Mouse (Mus musculus) embryonic facial prominence, embryonic 10.5 days (tissue): Measurements from ENCODE around the gene Edf1. TPM values are rescaled to one million over a fixed set of nuclear protein-coding genes. Genes with fewer than 3 reads are reported as not detected.

Experiments
- DNase-seq: peaks from one replicate; pipeline ENCODE4 v3.0.0-alpha.2; 2017; ENCODE audit warnings: low spot score
- H3K27ac ChIP-seq: fragments of 300-500 bp; sonication (generic); replicated peaks from 2 replicates; pipeline ENCODE4 v1.5.1; 2016; ENCODE audit warnings: mild to moderate bottlenecking
- H3K27me3 ChIP-seq: fragments of 300-500 bp; sonication (generic); replicated peaks from 2 replicates; pipeline ENCODE4 v1.6.1; 2016; ENCODE audit warnings: low read depth, mild to moderate bottlenecking; ENCODE audit not compliant: poor library complexity, severe bottlenecking
- H3K36me3 ChIP-seq: fragments of 300-500 bp; sonication (generic); replicated peaks from 2 replicates; pipeline ENCODE4 v1.6.1; 2016; ENCODE audit warnings: mild to moderate bottlenecking, moderate library complexity
- H3K4me1 ChIP-seq: fragments of 300-500 bp; sonication (generic); 2 replicates; pipeline ENCODE4 v1.6.1; 2016
- H3K4me3 ChIP-seq: fragments of 300-500 bp; sonication (generic); 2 replicates; pipeline ENCODE4 v1.5.1; 2016; ENCODE audit warnings: mild to moderate bottlenecking, moderate library complexity
- H3K9me3 ChIP-seq: fragments of 300-500 bp; sonication (generic); 2 replicates; pipeline ENCODE4 v1.6.1; 2016; ENCODE audit warnings: mild to moderate bottlenecking
- WGBS: fragments of 180-500 bp; shearing (Covaris S2); methylation state at CpG from one replicate; pipeline ENCODE4 v1.1.7; 2016; 5-methylcytosine and 5-hydroxymethylcytosine counted together
- polyA plus RNA-seq: library from polyadenylated mRNA; unstranded; fragments of >200 nt; fragmentation: Nextera tagmentation; extraction: Ambion mirVana; gene quantifications from 2 replicates; pipeline ENCODE4 v1.2.1, GENCODE M21; 2016

Gene Edf1
- polyA plus RNA-seq, 1 experiment from 2014 or later, result 316 TPM

DNA sequence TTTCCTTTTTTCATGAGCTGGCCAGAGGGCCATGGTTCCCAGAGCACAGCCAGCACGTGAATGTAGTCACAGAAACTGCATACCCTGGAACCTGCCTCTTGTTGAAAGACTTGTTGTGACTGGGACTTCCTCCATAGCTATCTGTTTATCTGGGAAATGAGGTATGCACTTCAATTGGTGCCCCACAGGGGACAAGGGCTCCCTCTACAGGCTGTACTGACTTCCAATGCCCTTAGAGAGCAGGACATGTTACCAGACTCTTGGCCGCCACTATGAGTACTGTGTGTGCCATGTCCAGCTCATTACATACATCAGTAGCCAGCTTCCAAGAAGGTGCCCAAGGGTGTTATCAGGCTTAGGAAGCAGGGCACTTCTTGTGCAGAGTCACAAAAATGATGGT, 34.2 kb downstream of the Edf1 start:
- 84% methylated on average over 2 of the region's 2 CpGs for WGBS
- peaks cover 99% of the 10 kb centered on the region for H3K36me3 ChIP-seq
- H3K4me3 ChIP-seq, result no peak overlapping the region
- no peak overlapping the region for H3K27ac ChIP-seq
- H3K27me3 ChIP-seq, result no peaks in the 10 kb centered on the region
- no peaks in the 10 kb centered on the region for H3K9me3 ChIP-seq
- DNase-seq, result no peak
- H3K4me1 ChIP-seq, result no peaks in the 10 kb centered on the region

DNA sequence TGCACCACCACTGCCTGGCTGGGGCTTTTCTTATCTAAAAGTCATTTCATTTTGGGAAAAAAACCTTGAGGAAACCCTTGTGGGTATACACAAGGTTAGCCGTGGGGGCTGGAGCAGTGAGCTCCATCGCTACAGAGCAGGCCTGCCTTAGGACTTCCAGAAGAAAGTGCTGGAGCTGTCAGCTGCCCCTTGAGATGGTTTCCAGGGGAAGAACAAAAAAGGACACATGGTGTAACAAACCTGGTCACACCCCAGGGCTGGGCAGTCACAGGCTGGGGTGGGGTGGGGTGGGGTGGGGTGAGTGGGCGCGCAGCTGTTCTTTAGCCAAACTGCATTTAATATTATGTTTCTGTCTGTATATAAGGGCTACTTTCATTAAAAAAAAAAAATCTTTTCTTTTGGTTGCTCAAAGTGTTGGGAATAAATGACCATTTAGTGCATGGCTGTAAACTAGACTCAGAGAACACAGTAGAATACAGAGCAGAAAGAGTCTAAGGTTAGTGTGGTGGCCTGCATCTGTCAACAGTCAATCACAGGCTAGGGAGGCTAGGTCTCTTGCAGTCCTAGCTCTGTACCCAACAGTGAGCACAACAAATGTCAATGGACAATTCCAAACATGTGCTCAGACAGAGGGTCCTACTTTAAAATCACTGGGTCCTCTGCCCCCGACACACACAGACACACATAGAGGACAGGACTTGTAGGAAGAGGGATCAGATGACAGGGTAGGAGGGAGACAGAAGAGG, 39.3 kb downstream of the Edf1 start:
- no peaks in the 10 kb centered on the region for H3K9me3 ChIP-seq
- no peak overlapping the region for H3K4me3 ChIP-seq
- H3K27me3 ChIP-seq, result no peaks in the 10 kb centered on the region
- H3K4me1 ChIP-seq, result no peaks in the 10 kb centered on the region
- H3K27ac ChIP-seq, result no peak overlapping the region
- no peak for DNase-seq
- H3K36me3 ChIP-seq, result peaks cover 99% of the 10 kb centered on the region
- 94% methylated on average over 5 of the region's 5 CpGs for WGBS

DNA sequence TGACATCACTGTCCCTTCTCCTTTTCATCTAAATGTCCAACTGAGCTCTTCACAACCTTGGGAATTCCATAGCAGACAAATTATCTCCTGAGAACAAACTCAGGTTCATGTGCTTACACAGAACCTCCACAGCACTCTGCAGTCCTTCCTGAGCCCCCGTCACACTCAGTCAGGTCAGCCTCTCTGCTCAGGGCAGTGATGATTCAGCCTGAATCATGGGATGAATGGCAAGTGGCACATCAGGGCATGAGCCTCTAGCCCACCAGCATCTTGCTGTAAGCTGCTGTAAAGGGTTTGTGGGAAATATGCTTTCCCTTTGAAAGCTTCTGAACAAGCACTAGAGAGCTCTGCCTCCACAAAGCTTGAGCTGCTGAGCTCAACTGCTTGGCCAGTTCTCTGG, 41.1 kb downstream of the Edf1 start:
- Histone ChIP-seq H3K36me3 (peaks cover 99% of the 10 kb centered on the region), H3K27me3 (no peaks in the 10 kb centered on the region), H3K4me1 (no peaks in the 10 kb centered on the region), H3K4me3 (no peak overlapping the region), H3K27ac (no peak overlapping the region), H3K9me3 (no peaks in the 10 kb centered on the region)
- WGBS, result 88% methylated on average over 1 of the region's 1 CpGs
- no peak for DNase-seq

DNA sequence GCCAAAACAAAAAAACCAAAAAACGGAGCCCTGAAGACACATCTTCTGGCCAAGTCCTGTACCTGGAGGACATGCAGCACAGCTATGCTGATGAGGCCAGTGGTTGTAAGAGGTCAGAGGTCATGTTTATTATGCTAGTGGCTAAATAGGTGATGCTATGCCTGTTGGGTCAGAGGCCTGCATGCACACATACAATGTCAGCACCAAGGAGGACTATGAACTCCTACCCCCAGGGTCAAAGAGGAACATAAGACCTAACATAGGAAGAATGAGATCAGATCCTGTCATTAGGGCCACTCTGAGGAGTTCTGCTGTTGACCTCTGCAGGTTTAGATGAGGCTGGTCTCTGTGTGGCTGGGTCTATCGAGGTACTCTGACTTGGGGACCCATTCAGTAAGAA, 42.4 kb downstream of the Edf1 start:
- Histone ChIP-seq H3K4me3 (no peak overlapping the region), H3K27me3 (no peaks in the 10 kb centered on the region), H3K4me1 (no peaks in the 10 kb centered on the region), H3K36me3 (peaks cover 96% of the 10 kb centered on the region), H3K27ac (no peak overlapping the region), H3K9me3 (no peaks in the 10 kb centered on the region)
- no peak for DNase-seq
- WGBS, result 87% methylated on average over 2 of the region's 2 CpGs

DNA sequence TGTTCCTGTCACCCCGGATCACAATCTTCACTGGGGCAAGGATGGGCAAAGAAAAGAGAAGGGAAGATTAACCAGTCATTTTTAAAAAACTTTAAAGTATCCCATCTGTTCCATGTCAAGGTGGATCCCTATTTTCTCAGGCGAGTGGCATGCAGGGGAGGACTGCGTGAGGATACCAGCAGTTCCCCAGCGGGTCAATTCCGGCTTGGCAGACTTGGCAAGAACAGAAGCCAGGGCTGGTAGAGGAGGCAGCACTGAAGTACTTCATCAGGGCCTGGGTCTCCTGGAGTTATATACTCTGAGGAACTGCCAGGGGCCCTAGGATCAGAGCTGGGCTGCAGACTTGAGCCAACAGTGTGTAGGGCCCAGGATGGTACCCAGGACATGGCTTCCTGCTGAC, 44.9 kb downstream of the Edf1 start:
- no peak for DNase-seq

DNA sequence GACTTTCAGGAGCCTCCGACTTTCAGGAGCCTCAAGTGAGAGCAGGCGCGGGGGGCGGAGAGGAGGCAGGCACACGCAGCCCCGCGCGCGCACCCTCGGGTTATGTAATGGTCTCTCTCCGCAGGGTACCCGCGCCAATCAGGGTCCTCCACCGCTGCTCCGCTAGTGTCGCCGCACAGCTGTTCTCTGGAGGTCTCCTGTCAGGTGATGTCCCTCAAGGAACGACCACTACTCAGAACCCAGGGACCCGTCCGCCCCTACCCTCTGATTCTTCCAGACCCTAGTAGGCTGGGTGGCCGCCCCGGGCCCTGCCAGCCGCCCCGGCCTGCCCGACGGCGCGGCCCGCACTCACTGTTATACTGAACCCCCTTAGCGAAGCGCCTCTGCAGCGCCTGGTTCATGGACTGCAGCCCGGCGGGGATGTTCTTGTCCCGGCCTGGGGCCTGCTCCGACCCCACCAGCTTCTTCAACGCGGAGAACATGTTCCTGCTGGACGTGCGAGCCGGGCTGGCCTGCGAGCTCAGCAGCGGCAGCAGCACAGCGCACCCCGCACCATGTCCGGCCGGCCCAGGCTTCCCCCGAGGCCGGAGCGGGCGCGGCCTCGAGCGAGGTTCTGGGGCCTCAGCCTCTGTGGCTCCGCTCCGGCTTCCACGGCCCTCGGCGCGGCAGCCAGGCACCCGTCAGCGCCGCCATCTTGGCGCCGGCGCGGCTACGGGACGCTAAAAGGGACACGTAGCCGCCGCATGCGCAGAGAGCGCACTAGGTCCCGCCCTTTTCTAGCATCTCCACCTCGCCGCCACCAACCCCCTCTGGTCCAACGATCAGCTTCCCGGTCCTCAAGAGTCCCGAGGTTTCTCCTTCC, 50.3 kb downstream of the Edf1 start, which contains the start of gene Rabl6:
TSS of gene Rabl6 (minus strand) at position 761 of the 862 bp plus-strand sequence.
- Histone ChIP-seq H3K4me3 (peak within 1 kb of the TSS; percentile 94), H3K9me3 (no peaks in the 10 kb centered on the region), H3K4me1 (peaks cover 17% of the 10 kb centered on the region), H3K36me3 (peaks cover 21% of the 10 kb centered on the region), H3K27me3 (peaks cover 40% of the 10 kb centered on the region), H3K27ac (peak within 1 kb of the TSS; percentile 96)
- under 1% methylated on average over 80 of the region's 80 CpGs for WGBS
- peak; percentile 90 for DNase-seq

More for the DNA sequence above, 44.9 kb downstream of the Edf1 start:
- Histone ChIP-seq H3K4me1 (peaks cover 12% of the 10 kb centered on the region), H3K27me3 (no peaks in the 10 kb centered on the region), H3K4me3 (no peak overlapping the region), H3K9me3 (no peaks in the 10 kb centered on the region), H3K27ac (no peak overlapping the region), H3K36me3 (peaks cover 76% of the 10 kb centered on the region)
- 92% methylated on average over 5 of the region's 5 CpGs for whole genome bisulfite sequencing

DNA sequence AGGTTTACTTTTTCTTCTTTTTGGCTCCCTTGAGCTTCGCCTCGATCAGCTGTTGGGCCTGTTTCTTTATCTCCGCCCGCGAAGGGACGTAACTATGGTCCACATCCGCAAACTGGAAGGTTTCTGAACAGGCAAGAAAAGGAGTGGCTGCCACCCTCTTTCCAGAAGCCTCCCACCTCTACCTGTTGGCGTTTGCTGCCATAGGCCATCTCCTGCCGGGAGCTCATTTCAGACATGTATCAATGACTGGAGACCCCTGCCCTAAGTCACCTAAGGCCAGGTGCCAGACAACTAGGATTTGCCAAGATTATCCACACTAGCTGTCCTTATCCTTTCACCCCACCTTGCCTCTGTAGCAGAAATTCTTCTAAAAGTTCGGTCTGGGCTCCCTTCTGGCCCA, 51.0 kb downstream of the Edf1 start:
- H3K4me1 ChIP-seq, result peaks cover 17% of the 10 kb centered on the region
- 70% methylated on average over 10 of the region's 10 CpGs for WGBS
- no peak for DNase-seq
- H3K9me3 ChIP-seq, result no peaks in the 10 kb centered on the region
- H3K36me3 ChIP-seq, result peaks cover 15% of the 10 kb centered on the region
- H3K27me3 ChIP-seq, result peaks cover 46% of the 10 kb centered on the region
- H3K27ac ChIP-seq, result peak overlapping the region; percentile 96
- H3K4me3 ChIP-seq, result peak overlapping the region; percentile 94

Other genes with a start within 250 kb of the Edf1 start
- 0.89 and 1.4 TPM in 2 replicates for gene Grin1, start 238.7 kb upstream of the Edf1 start, polyA plus RNA-seq
- gene Man1b1, start 225.5 kb upstream of the Edf1 start, polyA plus RNA-seq, result 50.4 and 51.9 TPM in 2 replicates
- gene Dpp7, start 201.5 kb upstream of the Edf1 start, polyA plus RNA-seq, result 17.0 and 18.0 TPM in 2 replicates
- 8.5 and 11.4 TPM in 2 replicates for gene Uap1l1, start 192.2 kb upstream of the Edf1 start, polyA plus RNA-seq
- gene Sapcd2, start 185.5 kb upstream of the Edf1 start, polyA plus RNA-seq, result 73.6 and 74.6 TPM in 2 replicates
- 0.14 TPM in 1 of 2 replicates, not detected in the other for gene Entpd2, start 162.0 kb upstream of the Edf1 start, polyA plus RNA-seq
- gene Npdc1, start 158.5 kb upstream of the Edf1 start, polyA plus RNA-seq, result 38.3 and 40.3 TPM in 2 replicates
- gene Fut7, start 134.6 kb upstream of the Edf1 start, polyA plus RNA-seq, result not detected in 2 replicates
- gene Abca2, start 129.1 kb upstream of the Edf1 start, polyA plus RNA-seq, result 4.3 and 5.6 TPM in 2 replicates
- gene Clic3, start 101.0 kb upstream of the Edf1 start, polyA plus RNA-seq, result 0.60 and 1.4 TPM in 2 replicates
- 15.8 and 16.0 TPM in 2 replicates for gene Paxx, start 96.8 kb upstream of the Edf1 start, polyA plus RNA-seq
- gene Ptgds, start 87.8 kb upstream of the Edf1 start, polyA plus RNA-seq, result 0.18 TPM in 1 of 2 replicates, not detected in the other
- not detected in 2 replicates for gene Lcn12, start 63.9 kb upstream of the Edf1 start, polyA plus RNA-seq
- gene Fbxw5, start 57.1 kb upstream of the Edf1 start, polyA plus RNA-seq, result 87.9 and 92.2 TPM in 2 replicates
- 6.1 and 6.7 TPM in 2 replicates for gene C8g, start 56.1 kb upstream of the Edf1 start, polyA plus RNA-seq
- 39.9 and 40.1 TPM in 2 replicates for gene Traf2, start 10.9 kb upstream of the Edf1 start, polyA plus RNA-seq
- 1.9 and 7.7 TPM in 2 replicates for gene Mamdc4, start 17.0 kb downstream of the Edf1 start, polyA plus RNA-seq
- gene Phpt1, start 17.4 kb downstream of the Edf1 start, polyA plus RNA-seq, result 146 and 155 TPM in 2 replicates
- gene Ajm1, start 23.9 kb downstream of the Edf1 start, polyA plus RNA-seq, result 0.05 and 0.16 TPM in 2 replicates
- gene Rabl6, start 50.7 kb downstream of the Edf1 start, polyA plus RNA-seq, result 77.1 and 78.2 TPM in 2 replicates
- 0.10 and 0.11 TPM in 2 replicates for gene Ccdc183, start 59.8 kb downstream of the Edf1 start, polyA plus RNA-seq
- gene Tmem141, start 64.2 kb downstream of the Edf1 start, polyA plus RNA-seq, result 16.6 and 17.2 TPM in 2 replicates
- gene Fcna, start 70.2 kb downstream of the Edf1 start, polyA plus RNA-seq, result 0.49 and 0.57 TPM in 2 replicates
- 0.24 TPM in 1 of 2 replicates, not detected in the other for gene Lcn8, start 95.3 kb downstream of the Edf1 start, polyA plus RNA-seq
- not detected in 2 replicates for gene Lcn5, start 100.1 kb downstream of the Edf1 start, polyA plus RNA-seq
- gene Lcn6, start 118.9 kb downstream of the Edf1 start, polyA plus RNA-seq, result not detected in 2 replicates
- gene Lcn10, start 124.9 kb downstream of the Edf1 start, polyA plus RNA-seq, result not detected in 2 replicates
- gene Obp2a, start 142.2 kb downstream of the Edf1 start, polyA plus RNA-seq, result not detected in 2 replicates
- 80.3 and 82.0 TPM in 2 replicates for gene Bmyc, start 148.9 kb downstream of the Edf1 start, polyA plus RNA-seq
- not detected in 2 replicates for gene Obp2b, start 179.2 kb downstream of the Edf1 start, polyA plus RNA-seq
- gene Lcn3, start 207.7 kb downstream of the Edf1 start, polyA plus RNA-seq, result not detected in 2 replicates
- not detected in 2 replicates for gene Lcn11, start 219.2 kb downstream of the Edf1 start, polyA plus RNA-seq
- not detected in 2 replicates for gene Gm13539, start 224.4 kb downstream of the Edf1 start, polyA plus RNA-seq